Mouse (Mus musculus) embryonic facial prominence, embryonic 11.5 days (tissue): ENCODE results near the gene Vmn1r5. TPM values are rescaled to one million over a fixed set of nuclear protein-coding genes. Genes with fewer than 3 reads are reported as not detected.
"Not testable (repeated sequence)": the region's sequence is repeated elsewhere in the genome, so short reads cannot be mapped to it uniquely, and the experiment has no call there.

Experiments
- ATAC-seq: fragments of 200-750 bp; cut with Nextera tagmentation; replicated peaks from 2 replicates; pipeline ENCODE4 v1.8.0; 2017; ENCODE audit warnings: low read depth; ENCODE audit not compliant: insufficient number of reproducible peaks, low FRiP score, low TSS enrichment
- DNase-seq: peaks from one replicate; pipeline ENCODE4 v3.0.0-alpha.2; 2015; ENCODE audit warnings: low spot score
- H3K27ac ChIP-seq: fragments of 300-500 bp; sonication (generic); replicated peaks from 2 replicates; pipeline ENCODE4 v1.5.1; 2014; ENCODE audit warnings: mild to moderate bottlenecking, low read depth, low read length, control low read depth
- H3K27me3 ChIP-seq: fragments of 300-500 bp; sonication (generic); 2 replicates; pipeline ENCODE4 v1.6.1; 2014; ENCODE audit warnings: mild to moderate bottlenecking, low read length, moderate library complexity, mixed read lengths; ENCODE audit not compliant: control insufficient read depth, insufficient read depth
- H3K36me3 ChIP-seq: fragments of 300-500 bp; sonication (generic); replicated peaks from 2 replicates; pipeline ENCODE4 v1.6.1; 2014; ENCODE audit warnings: low read depth, mild to moderate bottlenecking, low read length, moderate library complexity, mixed read lengths; ENCODE audit not compliant: control insufficient read depth, insufficient read depth
- H3K4me1 ChIP-seq: fragments of 300-500 bp; sonication (generic); 2 replicates; pipeline ENCODE4 v1.6.1; 2014; ENCODE audit warnings: low read length, mixed read lengths; ENCODE audit not compliant: control insufficient read depth, insufficient read depth
- H3K4me2 ChIP-seq: fragments of 300-500 bp; sonication (generic); 2 replicates; pipeline ENCODE4 v1.6.1; 2014; ENCODE audit warnings: low read depth, mild to moderate bottlenecking, control low read depth, low read length, moderate library complexity
- H3K4me3 ChIP-seq: fragments of 300-500 bp; sonication (generic); 2 replicates; pipeline ENCODE4 v1.5.1; 2014; ENCODE audit warnings: low read depth, low read length, control low read depth
- H3K9ac ChIP-seq: fragments of 300-500 bp; sonication (generic); replicated peaks from 2 replicates; pipeline ENCODE4 v1.6.1; 2014; ENCODE audit warnings: mild to moderate bottlenecking, control low read depth, low read length
- H3K9me3 ChIP-seq: fragments of 300-500 bp; sonication (generic); replicated peaks from 2 replicates; pipeline ENCODE4 v1.6.1; 2016; ENCODE audit warnings: mild to moderate bottlenecking, low read length, inconsistent platforms, mixed read lengths; ENCODE audit not compliant: control insufficient read depth
- WGBS: fragments of 180-500 bp; shearing (Covaris S2); extraction: QIAGEN DNeasy Blood & Tissue Kit; methylation state at CpG from one replicate; pipeline ENCODE4 v1.1.7; 2014; 5-methylcytosine and 5-hydroxymethylcytosine counted together
- polyA plus RNA-seq: library from polyadenylated mRNA; unstranded; fragments of >200 nt; fragmentation: Nextera tagmentation; extraction: Ambion mirVana; gene quantifications from 2 replicates; pipeline ENCODE4 v1.2.1, GENCODE M21; 2014

The Vmn1r5 gene
- polyA plus RNA-seq, 1 experiment from 2014 or later, result 0.06 TPM

GRCm38 (mm10) chr6:56996943-56997342, 26.9 kb downstream of the Vmn1r5 start, which contains the start of gene Vmn1r6:
Gene Vmn1r6, plus strand, starts transcription at chr6:56997243.
- no peaks in the 10 kb centered on the region for H3K27me3 ChIP-seq
- no peaks in the 10 kb centered on the region for H3K36me3 ChIP-seq
- H3K27ac ChIP-seq, result no peak within 1 kb of the TSS
- no peak within 1 kb of the TSS for H3K4me2 ChIP-seq
- 84% methylated on average over 2 of the region's 2 CpGs for WGBS
- no peak for DNase-seq
- no peak within 1 kb of the TSS for H3K4me3 ChIP-seq
- no peak within 1 kb of the TSS for H3K9ac ChIP-seq
- ATAC-seq, result no peak
- no peaks in the 10 kb centered on the region for H3K4me1 ChIP-seq
- H3K9me3 ChIP-seq, result no peaks in the 10 kb centered on the region

GRCm38 (mm10) chr6:57025224-57025623, 55.2 kb downstream of the Vmn1r5 start, which contains the start of gene Vmn1r7:
Gene Vmn1r7, minus strand, starts transcription at chr6:57025324.
- H3K36me3 ChIP-seq, H3K27me3 ChIP-seq, ATAC-seq, H3K4me3 ChIP-seq, H3K9ac ChIP-seq, H3K4me2 ChIP-seq, H3K27ac ChIP-seq, H3K4me1 ChIP-seq, DNase-seq, H3K9me3 ChIP-seq: not testable (repeated sequence)
- 87% methylated on average over 2 of the region's 2 CpGs for WGBS

GRCm38 (mm10) chr6:57031984-57032383, 61.9 kb downstream of the Vmn1r5 start, which contains the start of gene Vmn1r8:
Gene Vmn1r8, plus strand, starts transcription at chr6:57032284.
- Histone ChIP-seq H3K9ac (no peak within 1 kb of the TSS), H3K27me3 (no peaks in the 10 kb centered on the region), H3K27ac (no peak within 1 kb of the TSS), H3K4me3 (no peak within 1 kb of the TSS), H3K36me3 (no peaks in the 10 kb centered on the region), H3K4me1 (no peaks in the 10 kb centered on the region), H3K4me2 (no peak within 1 kb of the TSS), H3K9me3 (no peaks in the 10 kb centered on the region)
- DNase-seq (no peak), ATAC-seq (no peak)

GRCm38 (mm10) chr6:57034674-57035073, 64.6 kb downstream of the Vmn1r5 start:
- ATAC-seq, result no peak
- Histone ChIP-seq H3K4me2 (no peak overlapping the region), H3K4me1 (no peaks in the 10 kb centered on the region), H3K36me3 (no peaks in the 10 kb centered on the region), H3K27ac (no peak overlapping the region), H3K9me3 (no peaks in the 10 kb centered on the region), H3K27me3 (no peaks in the 10 kb centered on the region), H3K9ac (no peak overlapping the region), H3K4me3 (no peak overlapping the region)
- DNase-seq, result no peak
- WGBS, result 90% methylated on average over 2 of the region's 2 CpGs

Other genes starting within 250 kb of the Vmn1r5 start
- gene Kbtbd2, start 172.5 kb upstream of the Vmn1r5 start, polyA plus RNA-seq, result 33.6 and 35.0 TPM in 2 replicates
- gene Fkbp9, start 138.2 kb upstream of the Vmn1r5 start, polyA plus RNA-seq, result 82.1 and 86.9 TPM in 2 replicates
- gene Nt5c3, start 46.3 kb upstream of the Vmn1r5 start, polyA plus RNA-seq, result 80.5 and 85.2 TPM in 2 replicates
- 0.29 and 0.49 TPM in 2 replicates for gene Vmn1r4, start 46.3 kb upstream of the Vmn1r5 start, polyA plus RNA-seq
- not detected in 2 replicates for gene Vmn1r6, start 27.0 kb downstream of the Vmn1r5 start, polyA plus RNA-seq
- gene Vmn1r7, start 55.1 kb downstream of the Vmn1r5 start, polyA plus RNA-seq, result not detected in 2 replicates
- not detected in 2 replicates for gene Vmn1r8, start 62.0 kb downstream of the Vmn1r5 start, polyA plus RNA-seq
- gene Vmn1r9, start 96.5 kb downstream of the Vmn1r5 start, polyA plus RNA-seq, result not detected in 2 replicates
- gene Vmn1r10, start 139.2 kb downstream of the Vmn1r5 start, polyA plus RNA-seq, result not detected in 2 replicates
- not detected in 2 replicates for gene Vmn1r11, start 163.2 kb downstream of the Vmn1r5 start, polyA plus RNA-seq
- not detected in 2 replicates for gene Vmn1r12, start 186.6 kb downstream of the Vmn1r5 start, polyA plus RNA-seq
- gene Vmn1r13, start 233.0 kb downstream of the Vmn1r5 start, polyA plus RNA-seq, result not detected in 2 replicates